Mouse (Mus musculus): ENCODE data around the gene Fkbp14.

The Fkbp14 gene

DNA sequence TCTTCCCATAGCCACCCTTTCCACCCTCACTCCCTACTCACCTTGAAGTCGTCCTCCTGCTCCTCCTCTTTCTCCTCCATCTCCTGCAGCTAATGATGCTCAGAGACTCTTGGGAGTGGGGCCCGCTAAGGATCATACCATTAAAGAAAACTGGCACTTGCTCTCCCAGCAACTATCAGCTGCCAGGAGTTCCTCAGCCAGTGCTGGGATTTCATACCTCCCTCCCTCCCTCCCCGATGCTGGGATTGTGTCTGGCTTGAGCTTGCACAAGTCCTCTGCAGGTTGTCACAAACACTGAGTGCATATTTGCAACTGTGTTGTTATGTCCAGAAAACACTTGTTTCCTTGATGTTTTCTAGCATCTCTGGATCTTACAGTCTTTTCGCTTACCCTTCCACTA lies at the start of gene Fkbp14:
TSS of gene Fkbp14 (minus strand) at position 101 of the 400 bp plus-strand sequence.
- in situ Hi-C loops (cut with MseI, MboI) = no loop called here

DNA sequence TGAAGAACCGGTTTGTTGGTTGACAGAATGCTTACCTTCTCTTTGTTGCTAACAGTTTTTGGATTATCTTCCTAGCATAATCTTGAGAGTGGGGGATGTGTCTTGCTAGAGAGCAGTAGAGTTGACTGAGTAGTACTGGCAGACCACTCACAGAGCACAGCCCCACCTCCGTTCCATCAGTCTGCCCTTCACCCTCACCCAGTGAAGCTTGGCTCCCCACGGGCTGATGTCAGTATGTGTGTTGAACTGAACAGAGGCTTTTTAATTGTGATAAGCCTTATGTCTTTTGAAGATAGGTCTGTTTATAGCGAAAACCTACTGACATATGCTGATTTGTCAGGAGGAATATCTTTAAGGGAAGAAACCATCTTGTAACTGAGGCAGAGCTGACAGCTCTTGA lies 46.1 kb upstream of the Fkbp14 start:
- in situ Hi-C loops (cut with MseI, MboI) = no loop called here

- in situ Hi-C loops (cut with MseI, MboI) = no loop called here
Measured at GRCm38 (mm10) chr6:54641953-54642352, 44.8 kb upstream of the Fkbp14 start.

DNA sequence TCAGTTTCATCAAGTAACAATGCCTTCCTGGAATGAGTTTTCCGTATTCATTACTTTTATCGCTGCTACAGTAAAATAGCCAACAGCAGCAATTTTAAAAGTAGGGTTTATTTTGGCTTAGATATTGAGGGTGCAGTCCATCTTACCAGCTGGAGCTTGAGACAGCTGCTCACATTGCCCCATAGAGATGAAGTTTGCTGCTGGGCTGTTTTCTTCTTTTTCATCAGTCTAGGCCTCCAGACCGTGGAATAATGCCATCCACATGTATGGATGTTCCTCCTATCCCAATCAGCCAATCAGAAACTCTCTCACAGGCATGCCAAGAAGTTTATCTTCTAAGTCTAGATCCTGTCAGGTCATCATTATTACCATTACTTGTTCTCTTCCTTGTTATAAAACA lies 42.8 kb upstream of the Fkbp14 start:
- in situ Hi-C loops (cut with MseI, MboI) = no loop called here

DNA sequence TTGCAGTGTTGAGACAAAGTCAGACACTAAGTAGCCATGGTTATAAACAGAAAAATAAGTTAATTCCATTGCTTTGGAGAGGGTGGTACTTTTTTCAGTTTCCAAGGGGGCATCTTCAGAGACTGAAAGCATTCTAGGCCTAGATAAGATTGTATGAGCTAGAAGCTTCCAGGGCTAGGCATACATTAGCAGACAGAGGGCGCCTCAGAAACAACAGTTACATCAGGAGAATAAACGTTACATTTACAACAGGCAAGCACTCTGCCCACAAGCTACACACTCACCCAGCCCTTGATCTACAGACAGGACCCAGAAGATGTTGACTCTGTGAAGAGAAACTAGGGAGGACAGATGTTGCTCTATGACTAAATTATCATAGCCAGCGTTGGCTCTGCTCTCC lies 34.4 kb upstream of the Fkbp14 start:
- in situ Hi-C loops (cut with MseI, MboI) = no loop called here

DNA sequence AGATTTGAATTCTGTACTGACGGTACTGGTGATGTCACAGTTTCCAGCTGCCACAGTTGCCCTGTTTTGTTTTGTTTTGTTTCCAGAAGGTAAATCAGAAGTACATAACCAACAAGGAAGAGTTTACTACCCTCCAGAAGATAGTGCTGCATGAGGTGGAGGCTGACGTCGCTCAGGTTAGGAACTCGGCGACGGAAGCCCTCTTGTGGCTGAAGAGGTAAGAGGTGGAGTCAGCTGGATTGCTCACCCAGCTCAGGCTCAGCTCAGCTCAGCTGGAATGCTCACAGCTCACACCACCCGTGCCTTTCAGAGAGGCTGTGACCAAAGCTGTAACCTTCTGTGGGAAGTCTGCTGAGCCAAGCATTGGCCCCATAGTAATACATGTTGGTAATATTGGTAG lies 32.6 kb upstream of the Fkbp14 start:
- in situ Hi-C loops (cut with MseI, MboI) = no loop called here

- in situ Hi-C loops (cut with MseI, MboI) = no loop called here
Measured at GRCm38 (mm10) chr6:54628381-54628780, 31.3 kb upstream of the Fkbp14 start.

GRCm38 (mm10) chr6:54620357-54620756 lies 23.2 kb upstream of the Fkbp14 start:
- in situ Hi-C loops (cut with MseI, MboI) = no loop called here

DNA sequence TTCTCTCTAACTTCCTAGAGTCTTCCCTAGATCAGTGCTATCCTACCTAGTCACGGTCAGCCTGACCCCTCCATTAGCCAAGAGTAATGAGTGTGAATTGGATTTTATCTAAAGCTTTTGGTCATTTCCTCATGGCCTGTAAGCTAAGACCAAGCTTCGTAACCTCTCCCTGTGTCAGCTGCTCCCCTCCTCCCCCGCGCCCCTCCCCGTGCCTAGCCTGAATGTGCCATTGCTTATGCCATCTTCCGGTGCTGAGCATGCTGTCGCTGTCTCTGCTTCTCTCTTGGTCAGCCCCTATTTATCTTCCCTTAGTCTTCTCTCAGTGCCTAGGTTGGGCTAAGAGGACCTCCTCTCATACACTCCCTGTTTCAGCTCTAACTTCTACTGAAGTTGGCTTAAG lies 22.4 kb upstream of the Fkbp14 start:
- in situ Hi-C loops (cut with MseI, MboI) = no loop called here

DNA sequence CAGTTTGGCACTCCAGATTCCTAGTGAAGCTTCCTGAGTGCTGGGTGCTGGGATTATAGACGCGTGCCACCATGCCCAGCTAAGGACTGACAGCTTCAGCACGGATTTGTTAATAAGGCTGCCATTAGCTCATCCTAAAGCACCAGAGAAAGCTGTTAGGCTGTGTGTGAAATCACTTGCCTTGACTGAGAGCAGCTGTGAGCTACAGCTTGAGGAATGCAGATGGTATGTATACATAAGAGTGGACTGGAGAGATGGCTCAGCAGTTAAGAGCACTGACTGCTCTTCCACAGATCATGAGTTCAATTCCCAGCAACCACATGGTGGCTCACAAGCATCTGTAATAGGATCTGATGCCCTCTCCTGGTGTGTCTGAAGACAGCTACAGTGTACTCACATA lies 20.3 kb upstream of the Fkbp14 start:
- in situ Hi-C loops (cut with MseI, MboI) = no loop called here

DNA sequence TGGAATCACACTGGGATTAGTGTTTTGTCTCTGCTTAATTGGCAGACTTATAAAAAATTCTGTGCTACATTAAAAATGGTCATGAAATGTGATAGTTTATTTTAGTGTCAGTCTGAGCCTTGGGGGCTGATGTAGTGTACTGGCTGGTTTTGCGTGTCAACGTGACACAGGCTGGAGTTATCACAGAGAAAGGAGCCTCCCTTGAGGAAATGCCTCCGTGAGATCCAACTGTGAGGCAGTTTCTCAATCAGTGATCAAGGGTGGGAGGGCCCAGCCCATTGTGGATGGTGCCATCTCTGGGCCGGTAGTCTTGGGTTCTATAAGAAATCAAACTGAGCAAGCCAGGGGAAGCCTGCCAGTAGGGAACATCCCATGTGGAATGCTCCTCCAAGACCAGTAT lies 9.1 kb upstream of the Fkbp14 start:
- in situ Hi-C loops (cut with MseI, MboI) = no loop called here

DNA sequence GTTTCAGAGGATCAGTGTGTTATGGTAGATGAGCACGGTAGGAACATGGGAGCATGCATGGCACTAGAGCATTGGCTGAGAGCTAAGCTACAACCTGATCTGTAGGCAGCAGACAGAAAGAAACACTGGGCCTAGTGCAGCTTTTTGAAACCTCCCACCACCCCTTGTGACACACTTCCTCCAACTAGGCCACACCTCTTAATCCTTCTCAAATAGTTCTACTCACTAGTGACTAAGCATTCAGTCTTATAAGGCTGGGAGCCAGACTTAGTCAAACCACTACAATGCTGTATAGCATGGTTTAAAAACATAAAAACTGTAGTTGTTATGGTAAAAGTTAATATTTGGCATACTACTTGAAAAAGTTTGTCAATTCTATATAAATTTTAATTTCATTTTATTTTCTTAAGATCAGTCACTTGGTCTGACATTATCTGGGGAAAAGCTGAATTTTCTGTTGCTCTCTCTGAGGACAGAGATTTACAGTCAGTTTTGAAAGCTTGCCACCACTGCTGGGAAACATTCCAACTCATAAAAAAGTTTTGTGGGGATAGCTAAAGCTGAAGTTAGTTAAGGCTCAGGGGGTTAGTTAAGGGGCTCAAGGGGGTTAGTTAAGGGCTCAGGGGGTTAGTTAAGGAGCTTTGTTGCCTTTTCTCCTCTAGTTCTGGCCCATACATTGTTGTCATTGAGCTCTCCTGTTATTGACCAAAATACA lies 7.0 kb upstream of the Fkbp14 start:
- in situ Hi-C loops (cut with MseI, MboI) = no loop called here

DNA sequence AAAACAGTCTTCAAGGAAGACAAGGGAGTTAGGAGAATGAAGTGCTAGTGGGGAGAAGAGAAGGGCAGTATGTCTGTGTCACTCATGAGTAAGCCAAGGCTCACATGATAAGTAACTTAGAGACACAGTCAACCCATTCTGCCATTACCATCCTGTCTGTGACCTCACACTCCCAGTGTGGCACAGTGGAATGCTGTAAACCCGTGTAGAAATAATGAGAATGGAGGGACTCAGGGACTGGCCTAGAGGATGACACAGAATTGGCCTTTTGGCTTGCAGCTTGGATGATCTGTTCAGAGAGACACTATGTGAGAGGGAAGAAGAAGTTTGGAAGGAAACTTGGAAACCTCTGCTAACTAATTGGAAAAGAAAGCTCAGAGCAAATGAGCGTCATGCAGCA lies 5.8 kb upstream of the Fkbp14 start:
- in situ Hi-C loops (cut with MseI, MboI) = no loop called here

- in situ Hi-C loops (cut with MseI, MboI) = no loop called here
Measured at GRCm38 (mm10) chr6:54600681-54601347, 3.7 kb upstream of the Fkbp14 start.

- in situ Hi-C loops (cut with MseI, MboI) = no loop called here
Measured at GRCm38 (mm10) chr6:54597711-54598110, 603 bp upstream of the Fkbp14 start.

DNA sequence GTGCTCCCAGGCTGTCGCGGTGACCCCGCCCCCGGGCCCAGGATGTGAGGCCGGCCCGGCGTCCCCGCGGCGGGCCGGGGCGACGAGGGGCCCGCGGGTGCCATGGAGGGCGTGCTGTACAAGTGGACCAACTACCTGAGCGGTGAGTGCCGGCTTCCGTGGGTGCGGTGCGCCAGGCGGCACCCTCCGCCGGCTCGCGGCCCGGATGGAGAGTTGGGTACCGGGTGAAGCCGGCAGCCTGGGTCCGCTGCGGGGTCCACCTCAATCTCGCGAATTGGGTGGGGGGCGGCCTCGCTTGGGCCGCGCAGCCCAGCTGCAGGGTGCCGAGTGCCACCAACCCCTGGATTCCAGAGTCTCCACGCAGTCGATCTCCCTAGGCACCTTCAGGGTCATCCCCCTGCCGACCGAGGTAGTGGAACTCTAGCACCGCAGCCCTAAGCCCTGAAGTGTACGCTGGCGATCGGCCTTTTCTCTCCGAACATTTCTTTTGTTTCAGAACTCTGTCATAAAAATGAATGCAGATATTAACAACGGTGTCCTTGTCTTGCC lies 1.7 kb downstream of the Fkbp14 start:
- in situ Hi-C loops (cut with MseI, MboI) = no loop called here

GRCm38 (mm10) chr6:54594469-54595329 lies 2.4 kb downstream of the Fkbp14 start, which contains the start of gene Plekha8:
Gene Plekha8, plus strand, starts transcription at chr6:54595111.
- in situ Hi-C loops (cut with MseI, MboI) = no loop called here

GRCm38 (mm10) chr6:54593766-54594468 lies 3.2 kb downstream of the Fkbp14 start:
- in situ Hi-C loops (cut with MseI, MboI) = no loop called here

DNA sequence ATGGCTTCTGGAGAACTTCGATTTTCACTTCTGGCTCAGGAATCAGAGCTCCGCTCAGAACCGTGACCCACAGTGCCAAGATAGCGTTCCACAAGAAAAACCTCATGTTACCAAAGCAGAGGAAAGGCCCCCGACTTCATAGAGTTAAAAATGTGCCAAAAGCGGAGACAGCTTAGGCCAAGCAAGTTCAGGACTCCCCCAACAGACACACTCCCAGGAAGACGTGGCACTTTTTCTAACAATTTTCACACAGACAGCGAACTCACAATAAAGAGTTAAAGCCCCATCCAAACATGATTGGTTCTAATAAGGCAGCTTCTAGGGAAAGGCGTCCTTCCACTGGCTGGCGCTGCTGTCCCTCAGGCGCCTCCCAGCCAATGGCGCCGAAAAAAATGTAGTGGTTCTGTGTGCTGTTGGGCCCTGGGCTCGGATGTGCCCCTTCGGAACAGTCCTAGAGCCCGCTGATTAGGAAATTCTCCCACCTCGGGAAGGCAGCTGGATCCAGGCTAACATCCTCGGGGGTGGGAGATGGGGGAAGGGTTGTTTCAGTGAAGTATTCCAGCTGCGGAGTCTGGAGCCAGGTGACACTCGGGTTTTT lies 4.1 kb downstream of the Fkbp14 start:
- in situ Hi-C loops (cut with MseI, MboI) = no loop called here

GRCm38 (mm10) chr6:54591778-54592177 lies 5.3 kb downstream of the Fkbp14 start:
- in situ Hi-C loops (cut with MseI, MboI) = no loop called here

GRCm38 (mm10) chr6:54590691-54591090 lies 6.4 kb downstream of the Fkbp14 start:
- in situ Hi-C loops (cut with MseI, MboI) = no loop called here
